In the genomic region with DNA sequence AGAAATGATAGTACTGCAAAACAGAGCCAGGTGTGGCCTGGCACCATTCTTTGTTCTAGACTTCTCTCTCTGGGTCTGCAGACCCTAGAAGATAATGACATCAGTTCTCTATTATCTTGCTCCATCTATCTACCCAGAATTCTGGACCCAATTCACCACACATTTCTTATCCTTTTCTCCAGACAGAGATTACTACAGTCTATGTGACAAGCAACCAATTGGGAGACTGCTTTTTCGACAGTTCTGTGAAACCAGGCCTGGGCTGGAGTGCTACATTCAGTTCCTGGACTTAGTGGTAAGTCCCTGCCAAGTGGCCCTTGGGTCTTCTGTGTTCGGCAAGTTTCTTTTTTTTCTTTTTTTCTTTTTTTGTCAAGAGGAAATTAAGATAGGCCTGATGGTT, we compare ENCODE assay signal across 24 mouse cellular contexts.
"Had no signal": no experiment of that assay in that cellular context is flagged by ENCODE, and none has a peak within 500 bp of the region (broad histone marks: within the 10 kb centered on the region; RNA-seq: fewer than 3 reads in every experiment).

No protein-coding gene starts in this region.

- H3K27ac ChIP-seq: heart, adult 2 months; heart, embryonic 13.5 days; heart, embryonic 15.5 days; hindbrain, embryonic 13.5 days; hindbrain, embryonic 15.5 days; intestine, embryonic 15.5 days; layer of hippocampus, adult 2 months; left cerebral cortex, adult 2 months; limb, embryonic 10.5 days; limb, embryonic 12.5 days; liver, embryonic 13.5 days; liver, embryonic 15.5 days had no signal

- H3K9me3 ChIP-seq: heart, embryonic 13.5 days; heart, embryonic 15.5 days; hindbrain, embryonic 13.5 days; hindbrain, embryonic 15.5 days; intestine, embryonic 15.5 days; limb, embryonic 10.5 days; limb, embryonic 12.5 days; liver, embryonic 13.5 days; liver, embryonic 15.5 days had no signal

- DNase-seq: gastrocnemius, postnatal 14 days; gastrocnemius, postnatal 36 days; heart, adult 2 months; heart, postnatal 14 days; heart, postnatal 36 days; kidney, adult 18-20 months; kidney, adult 8-10 months; kidney, postnatal 25 days; kidney, postnatal 4 days; liver; liver, embryonic 13.5 days; liver, postnatal 0 days had no signal

- H3K4me3 ChIP-seq: heart, adult 2 months; heart, embryonic 13.5 days; heart, embryonic 15.5 days; hindbrain, embryonic 13.5 days; hindbrain, embryonic 15.5 days; intestine, embryonic 15.5 days; layer of hippocampus, adult 2 months; left cerebral cortex, adult 2 months; limb, embryonic 10.5 days; limb, embryonic 12.5 days; liver, embryonic 13.5 days; liver, embryonic 15.5 days had no signal

- H3K27me3 ChIP-seq: heart, embryonic 13.5 days; heart, embryonic 15.5 days; hindbrain, embryonic 13.5 days; hindbrain, embryonic 15.5 days; intestine, embryonic 15.5 days; limb, embryonic 12.5 days; liver, embryonic 13.5 days; liver, embryonic 15.5 days had no signal

- H3K4me1 ChIP-seq: hindbrain, embryonic 13.5 days; hindbrain, embryonic 15.5 days; intestine, embryonic 15.5 days; limb, embryonic 10.5 days; limb, embryonic 12.5 days; liver, embryonic 13.5 days; liver, embryonic 15.5 days had no signal

- ATAC-seq: inflammation-experienced regulatory T-cells, adult 6 months; intestine, embryonic 15.5 days; intestine, postnatal 0 days; liver, postnatal 0 days had no signal

- H3K9ac ChIP-seq: heart, embryonic 13.5 days; heart, embryonic 15.5 days; hindbrain, embryonic 13.5 days; hindbrain, embryonic 15.5 days; intestine, embryonic 15.5 days; limb, embryonic 12.5 days; liver, embryonic 13.5 days; liver, embryonic 15.5 days; liver, postnatal 0 days had no signal

- H3K36me3 ChIP-seq: heart, embryonic 15.5 days; hindbrain, embryonic 13.5 days; hindbrain, embryonic 15.5 days; intestine, embryonic 15.5 days; limb, embryonic 10.5 days; limb, embryonic 12.5 days; liver, embryonic 13.5 days; liver, embryonic 15.5 days had no signal
